Mouse (Mus musculus) liver, embryonic 16.5 days (tissue): ENCODE measurements around the gene Rab14. TPM values are rescaled to one million over a fixed set of nuclear protein-coding genes. Genes with fewer than 3 reads are reported as not detected.

Experiments
- ATAC-seq: fragments of 200-750 bp; cut with Nextera tagmentation; 2 replicates; pipeline ENCODE4 v1.8.0; 2017; ENCODE audit warnings: low read depth, mild to moderate bottlenecking, moderate number of reproducible peaks, moderate library complexity
- H3K27ac ChIP-seq: fragments of 300-500 bp; sonication (generic); 2 replicates; pipeline ENCODE4 v1.5.1; 2014; ENCODE audit warnings: mild to moderate bottlenecking, low read length
- H3K27me3 ChIP-seq: fragments of 300-500 bp; sonication (generic); 2 replicates; pipeline ENCODE4 v1.6.1; 2014; ENCODE audit warnings: low read depth, low read length, mixed read lengths; ENCODE audit not compliant: control insufficient read depth, insufficient read depth
- H3K36me3 ChIP-seq: fragments of 300-500 bp; sonication (generic); 2 replicates; pipeline ENCODE4 v1.6.1; 2014; ENCODE audit warnings: mild to moderate bottlenecking; ENCODE audit not compliant: control insufficient read depth, insufficient read depth
- H3K4me1 ChIP-seq: fragments of 300-500 bp; sonication (generic); 2 replicates; pipeline ENCODE4 v1.6.1; 2014; ENCODE audit warnings: low read depth, low read length, mixed read lengths; ENCODE audit not compliant: control insufficient read depth
- H3K4me2 ChIP-seq: fragments of 300-500 bp; sonication (generic); 2 replicates; pipeline ENCODE4 v1.6.1; 2014; ENCODE audit warnings: low read depth, low read length, mixed read lengths
- H3K4me3 ChIP-seq: fragments of 300-500 bp; sonication (generic); 2 replicates; pipeline ENCODE4 v1.5.1; 2014; ENCODE audit warnings: low read depth, mild to moderate bottlenecking, low read length
- H3K9ac ChIP-seq: fragments of 300-500 bp; sonication (generic); 2 replicates; pipeline ENCODE4 v1.6.1; 2014; ENCODE audit warnings: low read depth, low read length
- H3K9me3 ChIP-seq: fragments of 300-500 bp; sonication (generic); replicated peaks from 2 replicates; pipeline ENCODE4 v1.6.1; 2016; ENCODE audit warnings: low read length; ENCODE audit not compliant: control insufficient read depth
- WGBS: fragments of 180-500 bp; shearing (Covaris S2); extraction: QIAGEN DNeasy Blood & Tissue Kit; methylation state at CpG from one replicate; pipeline ENCODE4 v1.1.7; 2014; ENCODE audit not compliant: insufficient replicate concordance; 5-methylcytosine and 5-hydroxymethylcytosine counted together
- polyA plus RNA-seq: library from polyadenylated mRNA; unstranded; fragments of >200 nt; fragmentation: Nextera tagmentation; extraction: Ambion mirVana; gene quantifications from 2 replicates; pipeline ENCODE4 v1.2.1, GENCODE M21; 2015

Rab14 gene
- polyA plus RNA-seq, 1 experiment from 2014 or later: 114 TPM

GRCm38 (mm10) chr2:35208054-35208453, 7.1 kb upstream of the Rab14 start:
- no peak overlapping the region for H3K4me3 ChIP-seq
- no peaks in the 10 kb centered on the region for H3K4me1 ChIP-seq
- no peaks in the 10 kb centered on the region for H3K36me3 ChIP-seq
- H3K9me3 ChIP-seq: no peaks in the 10 kb centered on the region
- H3K27ac ChIP-seq: no peak overlapping the region
- no peak overlapping the region for H3K4me2 ChIP-seq
- no peaks in the 10 kb centered on the region for H3K27me3 ChIP-seq
- no peak overlapping the region for H3K9ac ChIP-seq
- 71% methylated on average over 3 of the region's 3 CpGs for WGBS
- no peak for ATAC-seq

GRCm38 (mm10) chr2:35206761-35207160, 5.8 kb upstream of the Rab14 start:
- H3K4me2 ChIP-seq: no peak overlapping the region
- no peaks in the 10 kb centered on the region for H3K36me3 ChIP-seq
- peaks cover 3% of the 10 kb centered on the region for H3K4me1 ChIP-seq
- H3K27ac ChIP-seq: no peak overlapping the region
- ATAC-seq: no peak
- H3K27me3 ChIP-seq: no peaks in the 10 kb centered on the region
- 53% methylated on average over 3 of the region's 3 CpGs for WGBS
- no peak overlapping the region for H3K4me3 ChIP-seq
- no peak overlapping the region for H3K9ac ChIP-seq
- H3K9me3 ChIP-seq: no peaks in the 10 kb centered on the region

GRCm38 (mm10) chr2:35203729-35204128, 2.8 kb upstream of the Rab14 start:
- no peak overlapping the region for H3K4me2 ChIP-seq
- H3K27ac ChIP-seq: no peak overlapping the region
- no peaks in the 10 kb centered on the region for H3K27me3 ChIP-seq
- ATAC-seq: no peak
- no peak overlapping the region for H3K9ac ChIP-seq
- H3K9me3 ChIP-seq: no peaks in the 10 kb centered on the region
- H3K4me3 ChIP-seq: no peak overlapping the region
- peaks cover 9% of the 10 kb centered on the region for H3K4me1 ChIP-seq
- H3K36me3 ChIP-seq: no peaks in the 10 kb centered on the region

- peak; percentile 69 for ATAC-seq
- Histone ChIP-seq H3K9me3 (no peaks in the 10 kb centered on the region), H3K27me3 (no peaks in the 10 kb centered on the region), H3K4me1 (peaks cover 17% of the 10 kb centered on the region), H3K9ac (peak overlapping the region; percentile 99), H3K36me3 (no peaks in the 10 kb centered on the region), H3K4me2 (peak overlapping the region; percentile 81), H3K27ac (peak overlapping the region; percentile 96), H3K4me3 (peak overlapping the region; percentile 94)
- under 1% methylated on average over 87 of the region's 90 CpGs for WGBS
These were observed 686 bp downstream of the Rab14 start for GRCm38 (mm10) chr2:35199971-35200897.

GRCm38 (mm10) chr2:35199541-35199940, 1.4 kb downstream of the Rab14 start:
- ATAC-seq: no peak
- Histone ChIP-seq H3K4me3 (peak overlapping the region; percentile 94), H3K9ac (peak overlapping the region; percentile 99), H3K27me3 (no peaks in the 10 kb centered on the region), H3K4me2 (peak overlapping the region; percentile 81), H3K9me3 (no peaks in the 10 kb centered on the region), H3K4me1 (peaks cover 17% of the 10 kb centered on the region), H3K36me3 (no peaks in the 10 kb centered on the region), H3K27ac (peak overlapping the region; percentile 96)
- WGBS: under 1% methylated on average over 5 of the region's 5 CpGs

GRCm38 (mm10) chr2:35195626-35196544, 5.0 kb downstream of the Rab14 start:
- 24% methylated on average over 6 of the region's 6 CpGs for WGBS

GRCm38 (mm10) chr2:35193976-35194375, 6.9 kb downstream of the Rab14 start:
- Histone ChIP-seq H3K4me3 (no peak overlapping the region), H3K27ac (no peak overlapping the region)

More at GRCm38 (mm10) chr2:35195626-35196544, 5.0 kb downstream of the Rab14 start:
- ATAC-seq: no peak
- no peak overlapping the region for H3K4me3 ChIP-seq
- H3K4me2 ChIP-seq: peak overlapping the region; percentile 30
- no peaks in the 10 kb centered on the region for H3K9me3 ChIP-seq
- H3K27me3 ChIP-seq: no peaks in the 10 kb centered on the region
- H3K27ac ChIP-seq: peak overlapping the region; percentile 60
- H3K36me3 ChIP-seq: peaks cover 4% of the 10 kb centered on the region
- no peak overlapping the region for H3K9ac ChIP-seq
- H3K4me1 ChIP-seq: peaks cover 17% of the 10 kb centered on the region

GRCm38 (mm10) chr2:35188929-35189328, 12.0 kb downstream of the Rab14 start:
- Histone ChIP-seq H3K27me3 (no peaks in the 10 kb centered on the region), H3K4me3 (no peak overlapping the region), H3K4me1 (peaks cover under 1% of the 10 kb centered on the region), H3K27ac (no peak overlapping the region), H3K9ac (no peak overlapping the region), H3K9me3 (no peaks in the 10 kb centered on the region), H3K4me2 (no peak overlapping the region), H3K36me3 (peaks cover 32% of the 10 kb centered on the region)
- no peak for ATAC-seq
- 74% methylated on average over 5 of the region's 5 CpGs for WGBS

More at GRCm38 (mm10) chr2:35193976-35194375, 6.9 kb downstream of the Rab14 start:
- H3K4me1 ChIP-seq: peaks cover 11% of the 10 kb centered on the region
- H3K4me2 ChIP-seq: no peak overlapping the region
- no peak overlapping the region for H3K9ac ChIP-seq
- H3K27me3 ChIP-seq: no peaks in the 10 kb centered on the region
- peaks cover 17% of the 10 kb centered on the region for H3K36me3 ChIP-seq
- H3K9me3 ChIP-seq: no peaks in the 10 kb centered on the region
- ATAC-seq: no peak
- WGBS: 75% methylated on average over 1 of the region's 1 CpGs
